ENCODE assay signal across 13 mouse cellular contexts in the genomic region with DNA sequence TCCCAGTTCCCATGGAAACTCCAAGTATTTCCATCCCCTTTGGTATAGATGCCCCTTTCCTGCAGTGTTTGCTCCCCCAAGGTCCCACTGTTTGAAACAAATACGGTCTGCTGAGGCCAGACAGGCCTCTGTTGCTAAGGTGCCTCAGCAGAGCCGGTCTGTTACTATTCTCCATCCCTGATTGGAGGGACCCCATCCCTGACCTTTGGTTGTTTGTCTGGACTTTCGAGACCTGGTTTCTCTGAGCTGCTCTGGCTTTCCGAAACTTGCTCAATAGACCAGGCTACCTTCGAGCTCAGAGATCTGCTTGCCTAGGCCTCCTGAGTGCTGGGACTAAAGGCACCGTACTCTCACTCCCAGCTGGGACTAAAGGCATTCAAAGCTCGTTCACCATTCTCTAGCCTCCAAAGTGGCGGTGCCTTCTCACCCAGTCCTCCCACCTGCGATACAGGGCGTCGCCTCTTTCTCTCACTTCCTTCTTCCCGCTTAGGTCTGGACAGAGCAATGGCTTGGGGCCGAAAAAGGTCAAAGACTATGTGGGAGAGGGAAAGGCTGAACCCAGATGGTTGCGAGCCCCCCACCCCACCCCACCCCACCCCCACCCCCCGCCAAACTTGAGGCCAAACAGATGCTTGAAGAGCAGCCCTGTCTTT. TPM values are rescaled to one million over a fixed set of nuclear protein-coding genes. Genes with fewer than 3 reads are reported as not detected.
DNase-seq lines count a peak whose midpoint lies in the region; ATAC-seq and TF ChIP-seq lines count a peak whose summit lies in the region.
"Had no signal": no experiment of that assay in that cellular context is flagged by ENCODE, and none has a peak within 500 bp of the region (broad histone marks: within the 10 kb centered on the region; RNA-seq: fewer than 3 reads in every experiment).

No protein-coding gene starts in this region.

- peak; percentile 57; the same call in 1 of the 2 replicates for ATAC-seq in kidney, postnatal 0 days (replicated peaks; ENCODE audit: low FRiP score, low read depth)
- peak; percentile 35; the same call in 1 of the 2 replicates for ATAC-seq in liver, embryonic 11.5 days (replicated peaks; ENCODE audit: low FRiP score)
- ATAC-seq in stomach, embryonic 15.5 days (ENCODE audit: insufficient read depth, low FRiP score, low read depth), result peak; percentile 29; the same call in 1 of the 2 replicates
- no peak for ATAC-seq in CD4-positive, CD25-positive, alpha-beta regulatory T cell, adult 4 months
- ATAC-seq: inflammation-experienced regulatory T-cells, adult 6 months had no signal

- H3K9me3 ChIP-seq in kidney, postnatal 0 days (replicated peaks; ENCODE audit: low read length), result no peaks in the 10 kb centered on the region
- no peaks in the 10 kb centered on the region for H3K9me3 ChIP-seq in liver, embryonic 11.5 days (ENCODE audit: control insufficient read depth, low read length)
- no peaks in the 10 kb centered on the region for H3K9me3 ChIP-seq in stomach, embryonic 15.5 days

- WGBS in kidney, postnatal 0 days, result 72% methylated on average over 15 of the region's 15 CpGs
- 65% methylated on average over 15 of the region's 15 CpGs for WGBS in liver, embryonic 11.5 days
- WGBS in stomach, embryonic 15.5 days, result 59% methylated on average over 15 of the region's 15 CpGs

- H3K4me3 ChIP-seq in kidney, postnatal 0 days (replicated peaks; ENCODE audit: low read depth, low read length), result no peak overlapping the region
- no peak overlapping the region for H3K4me3 ChIP-seq in liver, embryonic 11.5 days (ENCODE audit: low read depth, low read length)
- H3K4me3 ChIP-seq in stomach, embryonic 15.5 days (replicated peaks), result no peak overlapping the region
- no peak overlapping the region for H3K4me3 ChIP-seq in left cerebral cortex, adult 2 months

- no peaks in the 10 kb centered on the region for H3K4me1 ChIP-seq in kidney, postnatal 0 days (replicated peaks; ENCODE audit: insufficient read depth, low read length)
- H3K4me1 ChIP-seq in liver, embryonic 11.5 days (replicated peaks; ENCODE audit: control insufficient read depth, insufficient read depth, low read length), result peaks cover 15% of the 10 kb centered on the region; the same call in 1 of the 2 replicates
- H3K4me1 ChIP-seq in stomach, embryonic 15.5 days, result 0 out of 2 replicates have a peak, but pooled peaks cover 6% of the 10 kb centered on the region

- no peak overlapping the region for H3K27ac ChIP-seq in kidney, postnatal 0 days
- peak overlapping the region; percentile 57; the same call in 1 of the 2 replicates for H3K27ac ChIP-seq in liver, embryonic 11.5 days (ENCODE audit: low read depth, low read length)
- no peak overlapping the region for H3K27ac ChIP-seq in stomach, embryonic 15.5 days
- H3K27ac ChIP-seq in left cerebral cortex, adult 2 months, result no peak overlapping the region

- H3K36me3 ChIP-seq in kidney, postnatal 0 days (ENCODE audit: insufficient read depth, low read length), result no peaks in the 10 kb centered on the region
- no peaks in the 10 kb centered on the region; the same call in 1 of the 2 replicates for H3K36me3 ChIP-seq in liver, embryonic 11.5 days (ENCODE audit: control insufficient read depth, insufficient read depth, low read length)
- no peaks in the 10 kb centered on the region for H3K36me3 ChIP-seq in stomach, embryonic 15.5 days

- H3K4me2 ChIP-seq in kidney, postnatal 0 days (ENCODE audit: low read length), result no peak overlapping the region
- H3K4me2 ChIP-seq in liver, embryonic 11.5 days, result no peak overlapping the region
- H3K4me2 ChIP-seq in stomach, embryonic 15.5 days, result no peak overlapping the region

- intact Hi-C loops in left cerebral cortex, adult 2 months (cut with DNase I), result no loop called here

- no peak for DNase-seq in kidney, postnatal 0 days (ENCODE audit: low spot score)
- DNase-seq in kidney, postnatal 4 days, result no peak
- peak; percentile 46 for DNase-seq in ZHBTc4 (ENCODE audit: low read depth, low spot score)
- no peak for DNase-seq in liver, embryonic 11.5 days (ENCODE audit: low spot score)
- DNase-seq in heart, postnatal 4 days, result no peak
- no peak for DNase-seq in left cerebral cortex, adult 2 months (ENCODE audit: extremely low spot score in 1 of 2, low spot score in 2 of 2)
- DNase-seq: adrenal gland, postnatal 36 days; left cerebral cortex, postnatal 4 days; lung, postnatal 14 days; midbrain, embryonic 14.5 days had no signal

- no peak for TF ChIP-seq CTCF in kidney, postnatal 0 days (IDR thresholded peaks at IDR 0.05; ENCODE audit: low read depth)
- TF ChIP-seq CTCF in left cerebral cortex, adult 2 months (IDR thresholded peaks at IDR 0.05), result no peak

- H3K27me3 ChIP-seq in kidney, postnatal 0 days (ENCODE audit: insufficient read depth, low read length), result no peaks in the 10 kb centered on the region
- H3K27me3 ChIP-seq in liver, embryonic 11.5 days (replicated peaks; ENCODE audit: control insufficient read depth, insufficient read depth, low read length), result no peaks in the 10 kb centered on the region
- no peaks in the 10 kb centered on the region for H3K27me3 ChIP-seq in stomach, embryonic 15.5 days (replicated peaks)

- H3K9ac ChIP-seq in kidney, postnatal 0 days (ENCODE audit: low read depth, low read length), result no peak overlapping the region
- no peak overlapping the region for H3K9ac ChIP-seq in liver, embryonic 11.5 days (ENCODE audit: low read depth, low read length)
- no peak overlapping the region for H3K9ac ChIP-seq in stomach, embryonic 15.5 days

RNA-seq across cellular contexts. Expression of a gene that starts 37.0 kb away (rescaled TPM):
- 54.7 and 55.2 TPM in 2 replicates for polyA plus RNA-seq in kidney, postnatal 0 days (2015; fragmentation: Nextera tagmentation; extraction: Ambion mirVana)
- polyA plus RNA-seq in liver, embryonic 11.5 days (2014; fragmentation: Nextera tagmentation; extraction: Ambion mirVana), result 29.3 and 31.7 TPM in 2 replicates
- 36.0 and 39.7 TPM in 2 replicates for polyA plus RNA-seq in stomach, embryonic 15.5 days (2015; fragmentation: Nextera tagmentation; extraction: Ambion mirVana)
- 10 to 100 TPM; 55.1 to 56.3 TPM for total RNA-seq in heart, postnatal 4 days (2021)
- total RNA-seq in left cerebral cortex, adult 2 months (2021), result 10 to 100 TPM; 28.5 to 31.2 TPM
- polyA plus RNA-seq in CD4-positive, CD25-positive, alpha-beta regulatory T cell, adult 4 months (2017; shearing (Covaris generic)), result 100 to 1,000 TPM in 1 of 2 experiments, 10 to 100 TPM in 1; 86.3 to 108 TPM

RNA-seq across cellular contexts. Expression of a gene that starts 38.1 kb away (rescaled TPM):
- polyA plus RNA-seq in kidney, postnatal 0 days (2015; fragmentation: Nextera tagmentation; extraction: Ambion mirVana), result 89.4 and 92.5 TPM in 2 replicates
- 92.8 and 104 TPM in 2 replicates for polyA plus RNA-seq in liver, embryonic 11.5 days (2014; fragmentation: Nextera tagmentation; extraction: Ambion mirVana)
- polyA plus RNA-seq in stomach, embryonic 15.5 days (2015; fragmentation: Nextera tagmentation; extraction: Ambion mirVana), result 108 and 113 TPM in 2 replicates
- total RNA-seq in heart, postnatal 4 days (2021), result 10 to 100 TPM; 65.9 to 66.6 TPM
- total RNA-seq in left cerebral cortex, adult 2 months (2021), result 10 to 100 TPM; 45.2 to 47.9 TPM
- polyA plus RNA-seq in CD4-positive, CD25-positive, alpha-beta regulatory T cell, adult 4 months (2017; shearing (Covaris generic)), result 10 to 100 TPM; 38.3 to 43.9 TPM
